Mouse (Mus musculus): ENCODE data around the gene Plcl2. TPM values are rescaled to one million over a fixed set of nuclear protein-coding genes. Genes with fewer than 3 reads are reported as not detected.
"Not testable (repeated sequence)": the region's sequence is repeated elsewhere in the genome, so short reads cannot be mapped to it uniquely, and the experiment has no call there.

Gene Plcl2
- total RNA-seq, 4 experiments from 2014 or later: 81.9 to 98.5 (median 91.1) TPM

GRCm38 (mm10) chr17:50620794-50621537 is 111.8 kb downstream of the Plcl2 start:
- no peak for DNase-seq (ENCODE audit: low spot score in 2 of 2)

- DNase-seq (ENCODE audit: low spot score in 2 of 2): no peak
Measured at GRCm38 (mm10) chr17:50621996-50622395, 112.8 kb downstream of the Plcl2 start.

DNA sequence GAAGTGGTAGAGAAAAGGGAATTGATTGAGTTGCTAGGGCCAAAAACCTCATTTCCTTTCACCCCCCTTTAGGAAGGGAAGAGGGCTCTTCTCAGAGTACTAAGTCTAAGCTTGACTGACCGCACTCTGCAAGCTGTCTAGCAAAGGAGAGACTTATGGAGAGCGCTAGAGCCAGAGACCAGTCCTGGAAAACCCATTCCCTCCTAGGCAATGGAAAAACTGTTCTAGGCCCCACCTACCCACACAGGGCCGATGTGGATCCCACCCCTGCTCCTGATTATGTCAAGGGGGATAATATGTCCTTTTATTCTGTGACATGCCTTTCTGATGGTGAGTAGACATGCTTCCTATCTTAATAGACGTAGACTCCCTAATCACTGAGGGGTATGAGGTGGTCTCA is 116.4 kb downstream of the Plcl2 start:
- no peak for DNase-seq (ENCODE audit: low spot score in 2 of 2)

DNA sequence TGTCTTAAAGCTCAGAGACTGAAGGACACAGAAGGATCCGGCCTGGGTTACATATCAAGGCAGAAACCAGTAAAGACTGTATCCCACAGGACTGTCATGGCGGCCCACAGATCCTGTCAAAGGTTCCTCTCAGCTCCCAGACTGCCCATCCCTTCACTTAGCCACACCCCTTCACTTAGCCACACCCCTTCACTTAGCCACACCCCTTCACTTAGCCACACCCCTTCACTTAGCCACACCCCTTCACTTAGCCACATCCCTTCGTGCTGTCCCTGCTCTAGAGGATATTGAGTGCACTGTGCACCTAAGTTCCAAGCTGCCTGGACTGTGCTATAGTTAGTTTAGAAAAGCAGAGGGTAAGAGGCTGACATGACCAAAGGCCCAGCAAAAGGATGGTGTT is 118.5 kb downstream of the Plcl2 start:
- no peak for DNase-seq (ENCODE audit: low spot score in 2 of 2)

GRCm38 (mm10) chr17:50628716-50629115 is 119.5 kb downstream of the Plcl2 start:
- no peak for DNase-seq (ENCODE audit: low spot score in 2 of 2)

DNA sequence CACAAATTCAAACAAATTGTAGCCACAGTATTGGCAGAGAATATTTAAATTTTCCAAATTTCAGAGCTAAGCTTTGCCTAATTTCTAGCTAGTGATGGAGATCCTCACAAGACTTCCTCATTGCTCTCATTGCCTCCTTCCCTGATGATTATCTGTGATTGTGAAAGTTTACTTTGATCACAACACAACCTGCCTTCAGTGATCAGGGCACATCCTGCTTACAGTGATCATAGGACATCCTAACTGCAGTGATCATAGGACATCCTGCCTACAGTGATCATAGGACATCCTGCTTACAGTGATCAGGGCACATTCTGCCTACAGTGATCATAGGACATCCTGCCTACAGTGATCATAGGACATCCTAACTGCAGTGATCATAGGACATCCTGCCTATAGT is 121.8 kb downstream of the Plcl2 start:
- DNase-seq (ENCODE audit: low spot score in 2 of 2): not testable (repeated sequence)

GRCm38 (mm10) chr17:50634008-50634871 is 125.0 kb downstream of the Plcl2 start:
- no peak for DNase-seq (ENCODE audit: low spot score in 2 of 2)

DNA sequence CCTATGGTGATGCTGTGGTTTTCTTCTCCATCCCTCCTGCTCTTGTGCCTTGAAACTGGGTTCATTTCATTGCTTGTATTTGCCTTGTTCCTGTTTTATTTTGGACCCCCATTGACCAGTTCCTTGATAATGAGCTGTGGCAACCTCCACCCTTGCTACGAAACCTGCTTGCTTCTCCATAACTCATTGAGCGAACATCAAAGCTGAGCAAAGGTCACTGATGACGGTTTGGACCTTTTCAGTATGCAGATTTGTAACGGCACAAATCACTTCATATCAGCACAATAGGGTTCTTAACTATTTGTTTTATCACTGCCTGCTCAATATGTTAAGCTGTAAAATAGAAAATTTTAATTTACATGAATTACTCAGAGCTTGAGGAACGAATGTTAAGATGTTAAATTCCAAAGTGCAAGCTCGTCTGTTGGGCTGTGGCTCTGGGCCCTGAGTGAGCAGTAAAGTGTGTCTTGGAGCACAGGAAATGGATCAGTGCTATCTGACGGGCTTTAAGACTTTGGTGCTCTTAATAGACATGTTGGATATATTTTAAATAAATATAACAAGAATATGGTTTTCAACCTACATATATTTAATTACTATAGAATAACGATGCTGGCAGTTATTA is 126.9 kb downstream of the Plcl2 start:
- DNase-seq (ENCODE audit: low spot score in 2 of 2): no peak

DNA sequence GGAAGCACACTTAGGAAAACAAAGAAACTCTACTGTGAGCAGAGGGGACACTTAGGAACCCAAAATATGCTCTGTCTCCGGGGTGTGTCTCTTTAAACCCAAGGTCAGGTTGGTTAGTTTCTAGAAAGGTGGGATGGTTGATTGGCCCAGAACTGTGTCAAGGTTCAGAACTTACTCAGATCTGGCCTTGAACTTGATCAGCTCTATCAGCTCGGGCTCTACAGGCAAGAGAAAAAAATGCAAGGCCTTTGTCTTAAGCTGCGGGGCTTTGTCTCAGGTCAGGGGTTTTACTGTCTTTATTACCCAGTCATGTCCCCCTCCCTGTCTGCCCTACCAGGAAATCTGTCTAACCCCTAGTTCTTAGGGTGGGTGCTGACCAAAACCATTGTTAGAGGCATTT is 129.6 kb downstream of the Plcl2 start:
- DNase-seq (ENCODE audit: low spot score in 2 of 2): no peak

GRCm38 (mm10) chr17:50641076-50641610 is 131.9 kb downstream of the Plcl2 start:
- no peak for DNase-seq (ENCODE audit: low spot score in 2 of 2)

GRCm38 (mm10) chr17:50641879-50642278 is 132.7 kb downstream of the Plcl2 start:
- DNase-seq (ENCODE audit: low spot score in 2 of 2): no peak

DNA sequence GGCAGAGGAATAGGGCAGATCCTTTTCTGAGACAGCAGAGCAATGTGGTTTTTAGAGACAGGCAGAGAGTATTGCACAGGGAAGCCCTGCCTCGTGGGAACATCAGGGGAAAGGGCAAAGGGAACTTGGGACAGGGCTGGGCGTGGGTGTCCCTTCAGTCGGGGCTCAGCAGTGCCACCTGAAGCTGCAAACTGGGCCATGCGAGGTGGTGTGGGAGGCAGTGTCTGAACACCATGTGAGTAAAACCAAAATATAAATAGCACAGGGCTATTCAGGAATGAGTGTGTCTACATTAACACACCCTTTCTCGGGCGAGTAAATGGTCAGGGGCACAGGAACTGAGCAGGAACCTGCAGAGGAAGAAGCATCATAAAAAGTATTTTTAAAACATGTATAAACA is 134.2 kb downstream of the Plcl2 start:
- peak in 1 of 2 experiments; percentile 60 for DNase-seq (ENCODE audit: low spot score in 2 of 2)

DNA sequence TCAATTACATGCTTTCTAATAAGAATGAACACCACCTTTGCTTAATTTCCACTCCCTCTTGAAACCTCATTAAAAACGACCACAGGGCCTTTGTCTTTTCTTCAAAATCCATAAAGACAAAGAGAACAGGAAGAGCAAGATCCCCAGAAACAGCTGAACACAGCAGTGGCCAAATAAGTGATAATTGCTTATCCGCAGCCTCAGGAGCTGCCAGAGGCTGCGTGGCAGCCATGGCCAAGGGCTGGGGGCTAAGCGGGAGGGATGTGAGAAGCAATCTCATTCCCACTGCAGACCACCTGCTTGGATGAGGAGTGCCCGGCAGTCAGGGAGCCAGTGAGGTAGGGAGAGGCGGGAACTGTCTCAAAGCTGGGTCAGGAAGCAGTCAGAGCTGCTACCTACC is 134.8 kb downstream of the Plcl2 start:
- no peak for DNase-seq (ENCODE audit: low spot score in 2 of 2)

DNA sequence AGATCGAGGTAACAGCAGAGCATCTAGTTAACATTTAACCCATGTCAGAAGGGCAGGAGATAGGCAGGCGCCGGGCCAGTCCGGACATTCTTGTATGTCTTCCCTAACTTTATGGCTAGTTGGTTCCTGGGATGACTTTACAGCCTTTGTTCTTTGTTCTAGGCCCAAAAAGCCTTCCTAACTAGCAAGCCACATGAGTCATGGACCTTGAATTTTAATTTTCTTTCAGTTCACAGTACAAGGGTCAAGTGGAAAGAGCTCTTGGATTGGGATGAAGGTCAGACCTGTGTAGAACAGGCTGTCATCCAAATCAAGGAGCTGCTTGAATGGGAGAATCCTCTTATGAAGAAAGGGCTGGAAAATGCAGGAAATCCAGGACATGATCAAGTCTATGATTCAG is 138.9 kb downstream of the Plcl2 start:
- not testable (repeated sequence) for DNase-seq (ENCODE audit: low spot score in 2 of 2)

DNA sequence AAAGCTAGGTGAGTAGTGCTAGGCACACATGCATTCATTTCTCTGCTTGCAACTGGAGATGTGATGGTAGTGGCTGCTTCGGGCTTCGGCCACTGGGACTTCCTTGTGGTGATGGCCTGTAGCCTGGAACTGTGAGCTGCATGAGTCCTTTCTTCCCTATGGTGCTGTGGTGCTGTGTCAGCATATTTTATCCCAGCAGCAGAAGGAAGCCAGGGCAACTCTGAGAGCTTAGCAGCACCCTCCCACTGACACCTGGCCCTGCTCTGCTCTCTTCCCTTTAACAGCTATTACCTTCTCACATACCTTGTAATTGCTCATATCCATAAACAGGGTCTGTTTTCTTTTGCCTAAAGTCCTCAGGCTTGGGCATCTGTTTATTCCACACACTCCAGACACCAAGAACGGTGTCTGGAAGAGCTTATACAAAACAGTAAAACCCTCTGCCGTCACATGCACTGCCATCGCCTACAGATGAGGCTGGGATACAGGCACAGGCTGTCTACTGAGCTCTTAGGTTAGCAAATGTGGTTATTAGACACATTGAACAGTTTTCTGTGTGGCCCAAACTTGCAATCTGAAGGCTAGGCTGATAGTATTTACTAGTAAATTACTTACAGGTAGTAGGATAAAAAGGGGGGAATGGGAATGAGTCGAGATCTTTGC is 139.7 kb downstream of the Plcl2 start:
- DNase-seq (ENCODE audit: low spot score in 2 of 2): peak in 1 of 2 experiments; percentile 47

DNA sequence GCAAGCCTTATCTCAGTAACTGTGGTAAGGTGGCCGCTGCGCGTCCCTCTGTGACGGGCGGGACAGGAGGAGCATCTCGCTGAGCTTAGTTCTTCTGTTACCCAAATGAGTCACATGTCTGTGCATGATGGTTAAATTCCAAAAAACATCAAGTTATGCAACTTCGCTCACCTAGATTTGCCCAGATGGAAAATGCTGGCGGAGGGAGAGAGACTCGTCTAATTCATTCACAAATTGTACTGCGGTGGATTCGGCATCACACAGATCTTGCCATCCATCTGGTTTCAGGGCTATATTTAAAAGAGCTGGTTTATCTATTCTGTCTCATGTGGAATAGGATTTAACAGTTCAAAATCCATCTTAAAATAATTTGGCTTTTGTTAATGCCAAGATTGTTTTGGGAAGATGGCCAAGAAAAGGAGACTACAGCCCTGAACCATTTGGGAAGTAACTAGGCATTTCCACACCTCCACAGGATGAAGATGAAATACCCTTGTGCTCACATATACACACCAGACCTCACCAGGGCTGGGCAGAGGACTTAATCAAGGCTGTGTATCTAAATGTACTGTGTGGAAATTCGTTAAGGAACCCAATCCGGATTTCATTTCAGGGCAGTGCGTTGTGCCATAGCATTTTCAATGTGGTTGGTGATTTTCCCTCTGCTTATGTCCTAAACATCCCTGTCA is 141.5 kb downstream of the Plcl2 start:
- peak in 1 of 2 experiments; percentile 82 for DNase-seq (ENCODE audit: low spot score in 2 of 2)

GRCm38 (mm10) chr17:50654741-50655415 is 145.7 kb downstream of the Plcl2 start:
- DNase-seq (ENCODE audit: low spot score in 2 of 2): no peak

- no peak for DNase-seq (ENCODE audit: low spot score in 2 of 2)
Measured at GRCm38 (mm10) chr17:50655416-50655776, 146.2 kb downstream of the Plcl2 start.

DNA sequence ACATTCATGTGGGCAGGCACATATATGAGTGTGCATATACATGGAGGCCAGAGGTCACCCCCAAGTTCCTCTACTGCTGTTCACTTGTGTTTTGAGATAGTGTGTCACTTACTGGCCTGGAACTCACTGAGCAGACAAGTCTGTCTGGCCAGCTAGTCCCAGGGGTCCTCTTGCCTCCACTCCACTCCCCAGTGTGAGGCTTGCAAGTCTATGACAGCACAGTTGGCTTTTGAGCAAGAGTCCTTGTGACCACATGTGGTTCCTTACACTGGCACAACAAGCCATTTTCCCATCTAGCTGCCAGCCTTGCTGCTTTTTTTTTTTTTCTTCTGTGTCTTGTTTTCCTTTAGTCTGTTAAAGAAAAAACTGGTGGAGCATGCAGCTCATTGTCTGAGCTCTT is 148.1 kb downstream of the Plcl2 start:
- DNase-seq (ENCODE audit: low spot score in 2 of 2): no peak

DNA sequence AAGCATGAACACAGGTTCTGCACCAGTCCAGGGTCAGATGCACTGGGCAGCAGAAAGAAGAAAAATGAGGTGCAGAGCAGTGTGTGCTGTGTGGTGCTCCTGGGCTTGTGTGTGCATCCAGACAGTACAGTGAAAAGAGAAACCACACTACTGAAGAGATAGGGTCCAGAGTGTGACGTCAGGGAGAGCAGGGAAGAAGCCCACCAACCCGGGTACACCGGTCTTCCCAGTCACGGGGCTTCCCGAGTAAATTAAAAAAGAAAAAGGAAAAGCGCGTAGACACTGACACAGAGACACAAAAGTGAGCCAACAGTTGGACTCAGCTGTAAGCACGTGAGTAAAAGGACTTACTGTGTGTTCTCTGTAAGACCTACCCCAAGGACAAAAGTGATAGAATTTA is 149.7 kb downstream of the Plcl2 start:
- no peak for DNase-seq (ENCODE audit: low spot score in 2 of 2)

All from left cerebral cortex, adult 8-10 months (tissue).